Mouse (Mus musculus): Measurements from ENCODE around the gene Ptcra. TPM values are rescaled to one million over a fixed set of nuclear protein-coding genes. Genes with fewer than 3 reads are reported as not detected.

The Ptcra gene
- polyA plus RNA-seq, 1 experiment from 2014 or later, result 0.41 TPM

DNA sequence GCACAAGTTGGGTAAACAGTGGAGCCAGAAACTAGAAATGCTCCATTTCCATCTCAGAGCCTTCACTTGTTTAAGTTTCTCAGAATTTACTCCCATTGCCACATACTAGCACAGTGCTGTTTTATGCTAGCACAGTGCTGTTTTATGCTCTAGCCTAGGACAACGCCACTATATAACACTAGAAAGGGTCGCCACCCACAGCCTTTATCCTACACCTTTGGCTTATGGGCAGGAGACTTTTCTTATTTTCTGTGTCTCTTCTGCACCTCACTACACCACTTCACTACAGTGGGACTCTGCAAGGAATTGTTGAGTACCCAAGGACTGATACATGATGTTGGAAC, 19.7 kb upstream of the Ptcra start:
- WGBS, result 82% methylated on average over 2 of the region's 2 CpGs
- Histone ChIP-seq H3K4me2 (replicated peaks) (peak overlapping the region; percentile 56; the same call in 1 of the 2 replicates), H3K27ac (replicated peaks) (peak overlapping the region; percentile 88), H3K4me3 (replicated peaks) (peak overlapping the region; percentile 57), H3K9ac (no peak overlapping the region), H3K27me3 (no peaks in the 10 kb centered on the region), H3K4me1 (peaks cover 4% of the 10 kb centered on the region; the same call in 1 of the 2 replicates), H3K9me3 (replicated peaks) (no peaks in the 10 kb centered on the region), H3K36me3 (peaks cover 25% of the 10 kb centered on the region)
- no peak for ATAC-seq (ENCODE audit: insufficient number of reproducible peaks, low FRiP score, low TSS enrichment, low read depth)

DNA sequence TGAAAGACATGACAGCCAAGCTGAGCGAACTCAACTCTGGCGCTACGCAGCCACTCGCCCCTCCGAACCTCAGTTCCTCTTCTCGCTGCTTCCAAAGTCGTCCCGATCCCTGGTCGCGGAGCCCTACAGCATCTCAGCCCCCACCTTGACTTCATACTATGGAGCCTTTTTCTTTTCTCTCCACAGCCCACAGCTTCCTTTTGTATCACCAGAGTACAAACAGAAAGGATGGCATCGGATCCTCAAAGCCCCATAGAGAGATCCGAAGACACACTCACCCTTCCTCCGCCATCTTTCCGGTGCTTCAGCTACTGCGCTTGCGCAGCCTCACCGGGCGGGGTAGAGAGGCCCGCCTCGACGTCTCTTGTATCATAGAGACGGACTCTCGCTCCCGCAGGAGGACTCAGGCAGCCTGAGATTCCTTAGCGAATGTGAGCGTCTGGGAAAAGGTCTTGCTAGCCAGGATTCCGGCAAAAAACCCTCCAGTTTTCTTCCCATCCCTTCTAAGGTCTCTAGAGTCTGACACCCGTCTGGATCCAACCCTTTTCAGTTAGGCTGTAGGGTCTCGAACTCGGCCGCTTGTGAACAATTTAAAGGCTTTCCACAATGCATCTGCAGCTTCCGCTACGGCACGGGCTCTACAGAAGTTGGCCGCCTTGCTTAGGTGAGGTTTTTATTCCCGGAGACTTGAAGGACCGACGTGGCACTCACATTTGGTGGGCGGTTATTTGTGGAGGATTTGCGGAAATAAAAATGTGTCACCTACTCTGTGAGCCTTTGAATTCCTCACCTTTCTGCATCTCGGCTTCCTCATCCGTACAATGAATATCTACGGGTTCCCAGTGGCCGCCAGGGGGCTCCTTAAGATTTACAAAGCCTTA, 19.1 kb upstream of the Ptcra start, which contains the start of gene Rpl7l1:
Gene Rpl7l1 (minus strand): TSS at position 332 of the 881 bp plus-strand sequence.
- WGBS, result under 1% methylated on average over 44 of the region's 44 CpGs
- peak within 1 kb of the TSS; percentile 57 for H3K4me3 ChIP-seq (replicated peaks)
- H3K27ac ChIP-seq (replicated peaks), result peak within 1 kb of the TSS; percentile 88
- peak within 1 kb of the TSS; percentile 57 for H3K9ac ChIP-seq
- peaks cover 4% of the 10 kb centered on the region; the same call in 1 of the 2 replicates for H3K4me1 ChIP-seq
- no peaks in the 10 kb centered on the region for H3K9me3 ChIP-seq (replicated peaks)
- H3K4me2 ChIP-seq (replicated peaks), result peak within 1 kb of the TSS; percentile 56
- peak; percentile 94 for ATAC-seq (ENCODE audit: insufficient number of reproducible peaks, low FRiP score, low TSS enrichment, low read depth)
- H3K36me3 ChIP-seq, result peaks cover 31% of the 10 kb centered on the region
- H3K27me3 ChIP-seq, result no peaks in the 10 kb centered on the region

DNA sequence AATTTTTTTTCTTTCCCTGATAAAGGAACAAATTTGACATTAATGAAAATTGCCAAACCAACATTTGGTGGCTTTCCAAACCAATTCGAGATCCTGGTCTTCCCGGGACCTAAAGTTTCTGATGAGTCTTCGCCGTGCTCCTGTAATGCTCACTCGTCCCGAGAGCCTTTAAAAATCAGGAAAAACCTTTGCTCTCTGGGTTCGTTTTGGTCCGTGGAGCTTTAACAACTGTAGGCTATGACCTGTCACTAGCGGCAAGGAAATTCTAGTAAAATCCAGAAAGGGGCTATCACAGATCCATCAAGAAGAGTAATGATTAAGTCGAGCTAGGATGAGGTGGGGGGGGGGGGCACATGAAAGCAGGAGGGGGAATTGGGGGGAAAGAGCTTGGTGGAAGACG, 18.4 kb upstream of the Ptcra start:
- Histone ChIP-seq H3K9me3 (replicated peaks) (no peaks in the 10 kb centered on the region), H3K4me2 (replicated peaks) (peak overlapping the region; percentile 56), H3K9ac (peak overlapping the region; percentile 57), H3K27ac (replicated peaks) (peak overlapping the region; percentile 88), H3K4me1 (peaks cover 4% of the 10 kb centered on the region; the same call in 1 of the 2 replicates), H3K27me3 (no peaks in the 10 kb centered on the region), H3K36me3 (peaks cover 38% of the 10 kb centered on the region), H3K4me3 (replicated peaks) (peak overlapping the region; percentile 57)
- no peak for ATAC-seq (ENCODE audit: insufficient number of reproducible peaks, low FRiP score, low TSS enrichment, low read depth)
- 2% methylated on average over 11 of the region's 11 CpGs for WGBS

DNA sequence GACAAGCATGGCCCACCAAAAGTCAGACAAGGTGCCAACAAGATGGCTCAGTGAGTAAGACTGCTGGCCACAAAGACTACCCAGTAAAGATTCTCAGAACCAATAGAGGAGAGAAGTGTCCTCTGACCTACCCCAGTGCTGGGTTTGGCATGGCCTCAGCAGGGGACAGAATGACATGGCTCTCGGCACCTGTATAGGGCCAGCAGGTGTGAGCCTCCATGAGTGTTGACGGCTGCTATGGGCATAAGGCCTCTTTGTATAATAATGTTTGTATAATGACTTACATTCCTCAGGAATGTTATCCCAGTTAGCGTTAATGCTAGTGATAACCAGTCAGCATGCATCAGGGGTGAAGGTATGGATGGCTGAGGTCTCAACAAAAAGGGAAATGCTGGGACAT, 12.6 kb upstream of the Ptcra start:
- WGBS, result 83% methylated on average over 3 of the region's 3 CpGs
- Histone ChIP-seq H3K27ac (replicated peaks) (no peak overlapping the region), H3K4me2 (replicated peaks) (no peak overlapping the region), H3K4me3 (replicated peaks) (no peak overlapping the region), H3K9me3 (replicated peaks) (no peaks in the 10 kb centered on the region), H3K9ac (no peak overlapping the region), H3K27me3 (no peaks in the 10 kb centered on the region), H3K4me1 (peaks cover 13% of the 10 kb centered on the region), H3K36me3 (peaks cover 66% of the 10 kb centered on the region)
- no peak for ATAC-seq (ENCODE audit: insufficient number of reproducible peaks, low FRiP score, low TSS enrichment, low read depth)

DNA sequence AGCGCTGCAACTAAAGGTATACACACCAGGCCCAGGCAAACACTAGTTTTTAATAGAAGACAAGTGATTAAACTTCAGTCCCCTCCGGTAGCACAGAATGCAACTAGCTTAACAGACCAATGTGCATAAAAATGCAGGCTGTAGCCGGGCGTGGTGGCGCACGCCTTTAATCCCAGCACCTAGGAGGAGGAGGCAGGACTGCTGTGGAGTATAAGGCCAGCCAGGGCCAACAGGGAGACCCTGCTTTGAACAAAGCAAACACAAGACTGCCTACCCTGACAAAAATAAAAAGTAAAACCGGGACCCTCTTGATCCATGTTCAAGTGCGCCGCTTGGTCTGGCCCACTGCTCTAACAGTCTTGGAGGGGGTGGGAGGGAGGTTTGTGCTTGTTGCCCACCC, 11.6 kb upstream of the Ptcra start:
- no peak overlapping the region for H3K9ac ChIP-seq
- WGBS, result 87% methylated on average over 9 of the region's 9 CpGs
- peaks cover 12% of the 10 kb centered on the region for H3K4me1 ChIP-seq
- H3K27me3 ChIP-seq, result no peaks in the 10 kb centered on the region
- peaks cover 59% of the 10 kb centered on the region for H3K36me3 ChIP-seq
- H3K4me3 ChIP-seq (replicated peaks), result no peak overlapping the region
- H3K27ac ChIP-seq (replicated peaks), result no peak overlapping the region
- no peak for ATAC-seq (ENCODE audit: insufficient number of reproducible peaks, low FRiP score, low TSS enrichment, low read depth)
- H3K4me2 ChIP-seq (replicated peaks), result no peak overlapping the region
- H3K9me3 ChIP-seq (replicated peaks), result no peaks in the 10 kb centered on the region

DNA sequence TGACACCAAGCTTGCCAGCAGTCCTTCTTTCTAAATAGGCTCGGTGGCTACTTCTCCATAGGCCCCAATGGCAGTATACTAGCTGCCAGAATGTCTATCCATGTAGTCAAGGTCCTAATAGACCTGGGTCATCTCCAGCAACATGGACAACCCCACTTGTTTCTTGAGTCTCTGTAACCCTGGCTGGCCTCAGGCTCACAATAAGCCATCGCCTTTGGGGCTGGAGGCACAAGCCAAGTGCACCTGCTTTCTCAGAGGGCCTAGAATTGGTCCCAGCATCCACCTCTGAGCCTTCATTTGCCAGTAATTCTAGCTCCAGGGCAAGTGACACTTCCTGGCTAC, 10.6 kb upstream of the Ptcra start:
- WGBS, result 40% methylated on average over 2 of the region's 2 CpGs
- Histone ChIP-seq H3K4me3 (replicated peaks) (peak overlapping the region; percentile 98), H3K27me3 (no peaks in the 10 kb centered on the region), H3K4me1 (peaks cover 12% of the 10 kb centered on the region), H3K36me3 (peaks cover 50% of the 10 kb centered on the region), H3K9ac (no peak overlapping the region), H3K9me3 (replicated peaks) (no peaks in the 10 kb centered on the region), H3K27ac (replicated peaks) (peak overlapping the region; percentile 22; the same call in 1 of the 2 replicates), H3K4me2 (replicated peaks) (peak overlapping the region; percentile 80)
- no peak for ATAC-seq (ENCODE audit: insufficient number of reproducible peaks, low FRiP score, low TSS enrichment, low read depth)

DNA sequence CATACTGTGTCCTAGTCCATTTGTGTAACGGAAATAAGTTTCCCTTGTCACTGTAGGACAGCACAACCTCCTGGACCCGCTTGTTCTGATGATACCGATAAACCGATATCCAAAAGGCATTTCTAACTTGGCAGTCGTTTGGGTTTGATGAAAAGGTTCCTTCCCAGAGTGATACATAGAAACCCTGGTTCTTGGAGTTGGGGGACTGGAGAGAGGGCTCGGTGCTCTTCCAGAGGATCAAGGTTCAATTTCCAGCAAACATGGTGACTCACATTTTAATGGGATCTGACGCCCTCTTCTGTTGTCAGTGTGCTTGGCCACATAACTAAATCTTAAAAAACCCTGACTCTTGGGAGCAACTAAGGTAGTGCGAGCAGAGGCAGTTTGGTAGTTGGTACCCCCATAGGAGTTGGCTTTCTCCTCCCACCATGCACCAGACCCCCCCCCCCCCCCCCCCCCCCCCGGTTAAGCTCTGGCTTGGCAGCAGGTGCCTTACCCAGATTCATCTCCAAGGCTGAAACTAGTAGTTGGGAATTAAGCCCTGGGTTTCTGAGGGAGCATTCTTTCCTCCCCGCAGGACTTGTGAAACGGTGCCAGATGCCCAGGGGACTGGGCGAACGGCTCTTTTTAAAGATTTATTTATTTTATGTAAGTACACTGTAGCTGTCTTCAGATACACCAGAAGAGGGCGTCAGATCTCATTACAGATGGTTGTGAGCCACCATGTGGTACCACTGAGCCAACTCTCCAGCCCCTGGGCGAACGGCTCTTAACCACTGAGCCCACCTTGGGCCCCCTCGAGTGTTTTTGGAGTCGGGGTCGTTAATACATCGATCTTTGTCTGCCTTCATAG, 10.0 kb upstream of the Ptcra start:
- WGBS, result 7% methylated on average over 20 of the region's 20 CpGs
- H3K4me1 ChIP-seq, result peaks cover 12% of the 10 kb centered on the region
- H3K9ac ChIP-seq, result peak overlapping the region; percentile 93
- peak; percentile 6; the same call in 1 of the 2 replicates for ATAC-seq (ENCODE audit: insufficient number of reproducible peaks, low FRiP score, low TSS enrichment, low read depth)
- peaks cover 44% of the 10 kb centered on the region for H3K36me3 ChIP-seq
- H3K27ac ChIP-seq (replicated peaks), result peak overlapping the region; percentile 91
- H3K27me3 ChIP-seq, result no peaks in the 10 kb centered on the region
- no peaks in the 10 kb centered on the region for H3K9me3 ChIP-seq (replicated peaks)
- H3K4me3 ChIP-seq (replicated peaks), result peak overlapping the region; percentile 98
- peak overlapping the region; percentile 80 for H3K4me2 ChIP-seq (replicated peaks)

DNA sequence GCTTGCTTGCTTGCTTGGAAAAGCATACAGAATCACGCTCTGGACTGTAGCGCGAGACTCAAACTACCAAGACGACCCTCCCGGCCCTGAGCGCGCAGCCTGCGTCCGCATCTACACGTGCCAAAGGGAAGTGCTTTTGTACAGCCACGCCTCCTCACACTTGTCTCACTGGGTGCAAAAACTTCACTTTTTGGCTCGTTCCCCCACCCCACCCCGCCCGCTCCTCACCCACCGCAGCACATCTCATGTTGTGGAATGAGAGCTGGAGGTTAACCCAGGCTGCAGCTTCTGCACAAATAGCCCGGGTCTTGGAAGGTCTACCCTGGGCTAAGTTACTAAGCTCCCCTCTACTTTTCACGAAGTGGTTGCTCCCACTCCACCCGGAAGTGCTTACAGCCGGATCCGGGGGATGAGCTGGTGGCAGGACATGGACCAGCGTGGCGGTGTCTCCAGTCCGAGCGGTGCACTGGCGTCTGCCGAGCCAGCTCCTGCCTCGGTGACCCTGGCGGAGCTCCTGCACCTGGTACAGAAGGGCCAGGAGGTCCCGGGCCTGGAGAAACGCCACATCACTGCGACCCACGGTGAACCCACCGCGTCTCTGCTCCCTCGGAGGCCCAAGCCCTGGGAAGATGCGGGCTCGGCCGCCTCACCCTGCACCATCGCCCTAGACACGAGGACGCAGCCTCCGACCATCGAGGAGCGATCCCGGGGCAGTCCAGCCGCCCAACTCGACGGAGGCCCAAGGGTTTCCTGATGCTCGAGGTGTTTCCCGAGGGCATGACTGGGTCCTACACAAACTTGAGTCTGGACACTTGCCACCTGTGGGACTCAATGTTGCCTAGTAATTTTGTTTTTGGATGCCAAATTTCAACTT, 9.1 kb upstream of the Ptcra start, which contains the start of gene 2310039H08Rik:
Gene 2310039H08Rik (plus strand): TSS at position 232 of the 874 bp plus-strand sequence.
- Histone ChIP-seq H3K36me3 (peaks cover 35% of the 10 kb centered on the region), H3K9ac (peak within 1 kb of the TSS; percentile 93), H3K27ac (replicated peaks) (peak within 1 kb of the TSS; percentile 91), H3K27me3 (no peaks in the 10 kb centered on the region), H3K4me1 (peaks cover 12% of the 10 kb centered on the region), H3K9me3 (replicated peaks) (no peaks in the 10 kb centered on the region), H3K4me2 (replicated peaks) (peak within 1 kb of the TSS; percentile 80), H3K4me3 (replicated peaks) (peak within 1 kb of the TSS; percentile 98)
- under 1% methylated on average over 50 of the region's 50 CpGs for WGBS
- peak; percentile 89 for ATAC-seq (ENCODE audit: insufficient number of reproducible peaks, low FRiP score, low TSS enrichment, low read depth)

DNA sequence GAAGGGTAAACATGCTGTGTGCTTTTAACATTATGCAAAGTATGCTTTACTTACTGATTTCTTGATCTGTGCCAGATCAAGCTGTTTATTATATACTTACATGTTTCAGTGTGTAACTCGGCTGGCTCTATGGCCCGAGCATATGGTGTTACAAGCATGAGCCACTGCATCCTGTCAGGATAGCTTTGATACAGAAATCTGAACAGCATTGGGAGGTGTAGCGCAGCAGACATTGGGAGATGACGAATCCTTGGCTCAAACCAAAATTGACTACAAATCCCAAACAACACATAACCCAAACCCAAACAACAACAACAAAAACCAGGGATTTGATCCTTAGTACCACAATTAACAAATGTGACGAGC, 8.5 kb upstream of the Ptcra start:
- H3K9me3 ChIP-seq (replicated peaks), result no peaks in the 10 kb centered on the region
- H3K4me3 ChIP-seq (replicated peaks), result peak overlapping the region; percentile 98
- peaks cover 29% of the 10 kb centered on the region for H3K36me3 ChIP-seq
- H3K27ac ChIP-seq (replicated peaks), result peak overlapping the region; percentile 91
- peaks cover 12% of the 10 kb centered on the region for H3K4me1 ChIP-seq
- peak overlapping the region; percentile 33 for H3K9ac ChIP-seq
- no peak for ATAC-seq (ENCODE audit: insufficient number of reproducible peaks, low FRiP score, low TSS enrichment, low read depth)
- WGBS, result 2% methylated on average over 5 of the region's 5 CpGs
- peak overlapping the region; percentile 80 for H3K4me2 ChIP-seq (replicated peaks)
- no peaks in the 10 kb centered on the region for H3K27me3 ChIP-seq

DNA sequence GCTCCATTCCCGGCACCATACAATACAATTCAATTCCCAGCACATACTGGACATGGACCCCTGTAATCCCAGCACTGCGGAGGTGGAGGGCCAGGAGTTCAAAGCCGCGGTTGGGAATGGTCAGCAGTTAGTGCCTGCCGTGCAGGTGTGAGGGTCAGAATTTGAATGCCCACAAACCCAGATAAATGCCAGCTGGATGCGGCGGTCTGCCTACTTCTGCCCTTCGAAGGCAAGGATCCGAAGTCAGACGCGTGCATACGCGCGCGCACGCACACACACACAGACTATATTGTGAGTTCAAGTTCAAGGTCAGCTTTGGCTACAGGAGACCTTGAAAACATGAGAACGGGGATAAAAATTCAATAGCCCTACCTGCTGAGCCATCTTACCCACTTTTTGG, 8.1 kb upstream of the Ptcra start:
- ATAC-seq (ENCODE audit: insufficient number of reproducible peaks, low FRiP score, low TSS enrichment, low read depth), result no peak
- peak overlapping the region; percentile 98 for H3K4me3 ChIP-seq (replicated peaks)
- peak overlapping the region; percentile 33; the same call in 1 of the 2 replicates for H3K9ac ChIP-seq
- 63% methylated on average over 17 of the region's 17 CpGs for WGBS
- peaks cover 26% of the 10 kb centered on the region for H3K36me3 ChIP-seq
- H3K27me3 ChIP-seq, result no peaks in the 10 kb centered on the region
- peak overlapping the region; percentile 91 for H3K27ac ChIP-seq (replicated peaks)
- H3K4me1 ChIP-seq, result peaks cover 12% of the 10 kb centered on the region
- H3K4me2 ChIP-seq (replicated peaks), result peak overlapping the region; percentile 80
- H3K9me3 ChIP-seq (replicated peaks), result no peaks in the 10 kb centered on the region
